Mouse (Mus musculus) forebrain, embryonic 11.5 days (tissue): Measurements from ENCODE around the gene Caln1. TPM values are rescaled to one million over a fixed set of nuclear protein-coding genes. Genes with fewer than 3 reads are reported as not detected.

Experiments
- ATAC-seq: fragments of 200-750 bp; cut with Nextera tagmentation; replicated peaks from 2 replicates; pipeline ENCODE4 v1.8.0; 2017; ENCODE audit warnings: moderate TSS enrichment; ENCODE audit not compliant: low FRiP score
- DNase-seq: peaks from one replicate; pipeline ENCODE4 v3.0.0-alpha.2; 2017; ENCODE audit warnings: low spot score
- H3K27ac ChIP-seq: fragments of 300-500 bp; sonication (generic); 2 replicates; pipeline ENCODE4 v1.5.1; 2014; ENCODE audit warnings: low read depth, low read length
- H3K27me3 ChIP-seq: fragments of 300-500 bp; sonication (generic); 2 replicates; pipeline ENCODE4 v1.6.1; 2014; ENCODE audit warnings: mild to moderate bottlenecking, low read length, mixed read lengths; ENCODE audit not compliant: control insufficient read depth, insufficient read depth
- H3K36me3 ChIP-seq: fragments of 300-500 bp; sonication (generic); 2 replicates; pipeline ENCODE4 v1.6.1; 2014; ENCODE audit warnings: mild to moderate bottlenecking, low read length, moderate library complexity, mixed read lengths; ENCODE audit not compliant: control insufficient read depth, insufficient read depth
- H3K4me1 ChIP-seq: fragments of 300-500 bp; sonication (generic); replicated peaks from 2 replicates; pipeline ENCODE4 v1.6.1; 2014; ENCODE audit warnings: low read length, mixed read lengths; ENCODE audit not compliant: control insufficient read depth, insufficient read depth
- H3K4me2 ChIP-seq: fragments of 300-500 bp; sonication (generic); 2 replicates; pipeline ENCODE4 v1.6.1; 2014; ENCODE audit warnings: low read depth, mild to moderate bottlenecking, low read length, moderate library complexity, mixed read lengths; ENCODE audit not compliant: severe bottlenecking
- H3K4me3 ChIP-seq: fragments of 300-500 bp; sonication (generic); 2 replicates; pipeline ENCODE4 v1.5.1; 2014; ENCODE audit warnings: low read depth, low read length
- H3K9ac ChIP-seq: fragments of 300-500 bp; sonication (generic); 2 replicates; pipeline ENCODE4 v1.6.1; 2014; ENCODE audit warnings: low read length
- H3K9me3 ChIP-seq: fragments of 300-500 bp; sonication (generic); 2 replicates; pipeline ENCODE4 v1.6.1; 2016; ENCODE audit warnings: low read length, mixed read lengths; ENCODE audit not compliant: control insufficient read depth
- WGBS: fragments of 180-500 bp; shearing (Covaris S2); extraction: QIAGEN DNeasy Blood & Tissue Kit; methylation state at CpG from one replicate; pipeline ENCODE4 v1.1.7; 2014; 5-methylcytosine and 5-hydroxymethylcytosine counted together
- polyA plus RNA-seq: library from polyadenylated mRNA; unstranded; fragments of >200 nt; fragmentation: Nextera tagmentation; extraction: Ambion mirVana; gene quantifications from 2 replicates; pipeline ENCODE4 v1.2.1, GENCODE M21; 2014

Gene Caln1
- polyA plus RNA-seq, 1 experiment from 2014 or later: 0.33 TPM

DNA sequence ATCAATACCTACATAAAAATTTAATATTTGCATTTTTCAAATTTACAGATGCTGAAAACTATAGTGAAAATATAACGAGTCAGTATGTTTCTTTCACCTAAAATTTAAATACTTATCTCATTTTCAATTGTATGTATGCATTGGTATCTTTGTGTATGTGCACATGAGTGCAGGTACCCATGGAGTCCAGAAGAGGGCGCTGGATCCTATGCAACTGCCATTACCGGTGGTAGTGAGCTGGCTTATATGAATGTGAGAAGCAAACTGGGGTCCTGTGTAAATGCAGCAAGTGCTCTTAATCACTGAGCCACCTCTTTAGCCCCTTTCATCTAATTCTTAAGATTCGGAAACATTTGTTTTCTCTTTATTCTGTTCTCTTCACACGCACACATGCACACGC lies 146.1 kb downstream of the Caln1 start:
- no peak for DNase-seq

DNA sequence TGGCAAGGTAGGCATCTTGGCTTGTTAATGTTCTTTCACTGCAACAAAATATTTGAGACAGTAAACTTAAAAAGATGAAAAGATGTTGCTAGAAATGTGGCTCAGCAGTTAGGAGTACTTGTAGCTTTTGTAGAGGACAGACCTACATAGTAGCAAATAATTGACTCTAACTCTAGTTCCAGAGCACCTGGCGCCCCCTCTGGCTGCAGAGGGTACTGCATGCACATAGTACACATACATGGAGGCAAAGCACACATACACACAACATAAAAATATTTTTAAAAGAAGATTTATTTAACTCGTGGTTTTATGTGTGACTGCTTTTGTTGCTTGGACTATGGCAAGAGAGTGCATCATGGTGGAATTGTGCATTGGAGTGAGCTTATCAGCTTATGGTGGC lies 151.3 kb downstream of the Caln1 start:
- Histone ChIP-seq H3K27me3 (no peaks in the 10 kb centered on the region), H3K4me3 (no peak overlapping the region), H3K4me1 (no peaks in the 10 kb centered on the region), H3K27ac (no peak overlapping the region), H3K36me3 (no peaks in the 10 kb centered on the region), H3K4me2 (no peak overlapping the region), H3K9me3 (no peaks in the 10 kb centered on the region), H3K9ac (no peak overlapping the region)
- DNase-seq: no peak
- ATAC-seq: no peak
- 79% methylated on average over 2 of the region's 2 CpGs for WGBS

More for the DNA sequence above, 146.1 kb downstream of the Caln1 start:
- Histone ChIP-seq H3K36me3 (no peaks in the 10 kb centered on the region), H3K4me2 (no peak overlapping the region), H3K9me3 (no peaks in the 10 kb centered on the region), H3K9ac (no peak overlapping the region), H3K27ac (no peak overlapping the region), H3K4me1 (no peaks in the 10 kb centered on the region), H3K27me3 (no peaks in the 10 kb centered on the region), H3K4me3 (no peak overlapping the region)
- ATAC-seq: no peak
- WGBS: 81% methylated on average over 5 of the region's 6 CpGs

DNA sequence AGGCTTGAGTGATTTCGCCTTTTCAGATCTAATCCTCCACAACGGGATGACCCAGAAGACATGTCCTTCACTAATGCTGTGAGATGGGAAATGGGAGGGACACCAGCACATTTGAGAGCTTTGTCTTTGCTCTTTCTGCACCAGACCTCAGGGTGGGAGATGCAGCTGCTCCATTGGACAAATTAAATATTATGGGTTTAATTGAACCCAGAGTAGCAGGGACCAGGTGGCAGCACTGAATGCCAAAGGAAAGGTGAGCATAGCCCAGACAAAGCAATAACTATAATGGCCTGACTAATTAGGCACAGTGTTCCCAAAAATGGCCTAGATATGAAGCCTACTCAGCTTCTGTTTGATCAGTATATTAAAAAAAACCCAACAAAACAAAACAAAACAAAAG lies 158.2 kb downstream of the Caln1 start:
- no peak overlapping the region for H3K4me2 ChIP-seq
- H3K27ac ChIP-seq: no peak overlapping the region
- H3K36me3 ChIP-seq: no peaks in the 10 kb centered on the region
- DNase-seq: no peak
- H3K4me1 ChIP-seq: no peaks in the 10 kb centered on the region
- H3K4me3 ChIP-seq: no peak overlapping the region
- no peak overlapping the region for H3K9ac ChIP-seq
- H3K27me3 ChIP-seq: no peaks in the 10 kb centered on the region
- no peaks in the 10 kb centered on the region for H3K9me3 ChIP-seq
- 87% methylated on average over 2 of the region's 2 CpGs for WGBS
- no peak for ATAC-seq

DNA sequence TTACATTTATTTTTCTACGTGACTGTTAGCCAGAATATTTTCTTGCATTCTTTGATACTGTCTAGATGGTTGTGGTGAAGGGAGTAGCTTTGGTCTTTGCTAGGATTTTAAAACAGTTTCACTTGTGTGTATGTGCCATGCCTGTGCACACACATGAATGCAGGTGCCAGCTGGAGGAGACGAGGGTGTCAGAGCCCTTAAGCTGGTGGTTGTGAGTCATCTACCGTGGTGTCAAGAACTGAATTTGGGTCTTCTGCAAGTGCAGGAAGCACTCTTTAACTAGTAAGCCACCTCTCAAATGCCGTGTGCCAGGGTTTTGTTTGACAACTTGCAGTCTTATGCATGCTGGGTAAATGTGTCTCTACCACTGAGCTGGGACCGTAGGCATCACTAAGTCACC lies 178.2 kb downstream of the Caln1 start:
- Histone ChIP-seq H3K9ac (no peak overlapping the region), H3K4me2 (no peak overlapping the region), H3K9me3 (no peaks in the 10 kb centered on the region), H3K36me3 (no peaks in the 10 kb centered on the region), H3K4me1 (no peaks in the 10 kb centered on the region), H3K27ac (no peak overlapping the region), H3K27me3 (no peaks in the 10 kb centered on the region), H3K4me3 (no peak overlapping the region)
- DNase-seq (no peak), ATAC-seq (no peak)
- WGBS: 91% methylated on average over 5 of the region's 5 CpGs

DNA sequence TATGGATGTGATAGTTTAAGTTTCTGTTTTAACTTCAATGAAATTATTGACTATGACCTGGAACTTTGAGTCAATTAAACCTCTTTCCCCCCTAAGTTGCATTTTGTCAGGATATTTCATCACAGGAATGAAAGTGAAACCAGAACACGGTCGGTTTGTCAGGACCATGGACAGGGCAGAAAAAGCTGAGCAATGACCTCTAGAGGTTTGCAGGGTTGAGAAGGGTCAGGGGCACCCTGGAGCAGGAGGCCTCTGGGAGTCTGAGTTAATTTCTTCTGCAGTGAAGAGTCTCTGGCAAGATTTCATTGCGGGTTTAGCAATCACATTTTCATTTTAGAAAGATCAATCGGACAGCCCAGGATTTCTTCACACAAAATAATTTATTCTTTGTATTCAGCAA lies 184.7 kb downstream of the Caln1 start:
- no peak overlapping the region for H3K9ac ChIP-seq
- 68% methylated on average over 4 of the region's 4 CpGs for WGBS
- H3K4me1 ChIP-seq: no peaks in the 10 kb centered on the region
- no peak overlapping the region for H3K27ac ChIP-seq
- no peak for ATAC-seq
- no peak overlapping the region for H3K4me3 ChIP-seq
- no peaks in the 10 kb centered on the region for H3K27me3 ChIP-seq
- no peak overlapping the region for H3K4me2 ChIP-seq
- no peaks in the 10 kb centered on the region for H3K9me3 ChIP-seq
- no peaks in the 10 kb centered on the region for H3K36me3 ChIP-seq
- DNase-seq: no peak

DNA sequence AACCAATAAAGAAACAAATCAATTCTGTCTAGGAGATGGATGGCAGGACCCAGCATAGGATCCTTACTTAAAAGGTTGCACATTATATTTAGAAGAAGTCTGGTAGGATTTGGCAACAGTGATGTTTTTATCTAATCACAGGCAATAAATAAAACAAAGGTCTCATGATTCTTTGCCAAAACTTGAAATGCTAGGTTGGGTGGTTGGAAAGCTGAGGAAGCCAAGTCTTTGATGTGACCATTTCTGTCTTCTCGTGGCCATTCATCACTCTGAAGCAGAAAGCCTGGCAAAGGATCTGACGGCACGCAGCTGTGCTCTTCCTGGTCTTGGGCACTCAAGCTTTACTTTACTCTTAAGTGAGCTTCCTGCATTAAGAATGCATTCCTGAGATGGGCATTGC lies 193.9 kb downstream of the Caln1 start:
- Histone ChIP-seq H3K4me3 (no peak overlapping the region), H3K27ac (no peak overlapping the region), H3K27me3 (no peaks in the 10 kb centered on the region), H3K36me3 (no peaks in the 10 kb centered on the region), H3K9ac (no peak overlapping the region), H3K9me3 (no peaks in the 10 kb centered on the region; the same call in none of the 2 replicates), H3K4me1 (no peaks in the 10 kb centered on the region), H3K4me2 (no peak overlapping the region)
- DNase-seq: no peak
- 89% methylated on average over 3 of the region's 3 CpGs for WGBS
- ATAC-seq: no peak

DNA sequence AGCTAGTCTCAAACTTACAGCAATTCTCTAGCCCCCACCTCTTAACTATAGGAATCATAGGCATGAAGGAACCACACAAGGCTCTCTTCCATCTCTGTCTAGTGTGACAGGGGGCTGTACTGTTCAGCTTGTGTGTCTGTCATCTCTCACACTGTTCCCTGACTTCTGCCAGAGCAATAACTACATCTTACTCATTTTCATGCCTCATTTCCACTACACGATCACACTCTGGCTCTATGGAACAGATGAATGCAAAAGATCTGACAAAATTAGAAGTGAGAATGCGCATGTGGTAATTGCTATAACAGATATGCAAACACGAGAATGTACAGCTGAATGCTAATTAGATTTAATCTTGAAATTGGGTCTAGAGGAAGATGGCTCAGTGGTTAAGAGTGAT lies 196.7 kb downstream of the Caln1 start:
- no peak for ATAC-seq

DNA sequence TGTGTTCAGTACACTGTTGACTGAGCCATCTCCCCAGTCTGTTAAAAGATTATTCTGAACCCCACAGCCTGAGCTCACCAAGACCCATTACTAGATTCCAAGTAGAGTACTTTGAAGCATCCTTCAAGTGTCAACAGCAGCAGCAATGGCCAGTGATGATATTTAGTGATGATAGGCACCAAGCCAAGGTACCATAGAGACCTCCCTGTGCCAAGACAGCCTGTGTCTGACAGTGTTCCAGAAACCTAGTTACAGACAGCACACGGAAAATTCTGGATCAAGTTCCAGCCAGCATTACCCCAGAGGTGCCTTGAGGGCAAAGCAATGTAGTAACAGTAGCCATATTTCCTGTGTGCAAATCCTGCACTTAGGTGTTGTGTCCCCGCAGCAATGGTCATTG lies 208.3 kb downstream of the Caln1 start:
- Histone ChIP-seq H3K27ac (no peak overlapping the region), H3K27me3 (no peaks in the 10 kb centered on the region), H3K4me1 (no peaks in the 10 kb centered on the region), H3K4me3 (no peak overlapping the region), H3K9me3 (no peaks in the 10 kb centered on the region), H3K4me2 (no peak overlapping the region), H3K9ac (no peak overlapping the region), H3K36me3 (no peaks in the 10 kb centered on the region)
- ATAC-seq: no peak
- 86% methylated on average over 2 of the region's 2 CpGs for WGBS
- DNase-seq: no peak

More for the DNA sequence above, 196.7 kb downstream of the Caln1 start:
- H3K27me3 ChIP-seq: no peaks in the 10 kb centered on the region
- H3K9me3 ChIP-seq: no peaks in the 10 kb centered on the region; the same call in none of the 2 replicates
- H3K27ac ChIP-seq: no peak overlapping the region
- H3K4me2 ChIP-seq: no peak overlapping the region
- no peak overlapping the region for H3K4me3 ChIP-seq
- H3K36me3 ChIP-seq: no peaks in the 10 kb centered on the region
- no peaks in the 10 kb centered on the region for H3K4me1 ChIP-seq
- H3K9ac ChIP-seq: no peak overlapping the region
- DNase-seq: no peak
- 89% methylated on average over 3 of the region's 3 CpGs for WGBS

DNA sequence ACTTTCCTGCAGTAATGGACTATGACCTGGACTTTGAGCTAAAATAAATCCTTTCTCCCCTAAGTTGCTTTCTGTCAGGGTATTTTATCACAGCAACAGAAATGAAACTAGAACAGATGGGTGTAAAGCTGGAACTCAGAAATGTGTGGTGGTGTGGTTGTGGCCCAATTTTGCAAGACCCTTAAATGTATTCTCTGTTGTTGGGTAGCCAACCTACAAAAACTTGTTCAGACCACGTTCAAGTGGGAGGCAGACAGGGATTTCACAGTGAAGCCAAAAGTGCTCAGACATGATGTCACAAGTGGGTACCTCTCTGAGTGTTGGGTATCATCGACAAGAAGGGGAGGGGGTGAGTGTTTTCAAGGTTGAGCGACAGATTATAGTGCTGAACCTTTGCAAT lies 214.8 kb downstream of the Caln1 start:
- DNase-seq (no peak), ATAC-seq (no peak)
- Histone ChIP-seq H3K4me3 (no peak overlapping the region), H3K27me3 (no peaks in the 10 kb centered on the region), H3K36me3 (no peaks in the 10 kb centered on the region), H3K4me1 (no peaks in the 10 kb centered on the region), H3K27ac (no peak overlapping the region), H3K9me3 (peaks cover 4% of the 10 kb centered on the region; the same call in 1 of the 2 replicates), H3K4me2 (no peak overlapping the region), H3K9ac (no peak overlapping the region)
- 86% methylated on average over 3 of the region's 3 CpGs for WGBS
